Mouse (Mus musculus) MEL (cell line): ENCODE measurements around the gene Gm45808. TPM values are rescaled to one million over a fixed set of nuclear protein-coding genes. Genes with fewer than 3 reads are reported as not detected.

Experiments
- DNase-seq: peaks from one replicate; pipeline ENCODE4 v3.0.0; 2011; ENCODE audit warnings: low read depth, low spot score
- H3K27ac ChIP-seq: 2 replicates; pipeline ENCODE4 v1.5.1; 2012; ENCODE audit warnings: low read depth, mild to moderate bottlenecking, control low read depth, low read length, moderate library complexity; ENCODE audit not compliant: control insufficient read depth
- H3K27me3 ChIP-seq, 2 experiments: fragments of 150-350 bp in 1 of 2; sonication (generic) in 1 of 2; 2 replicates each; pipeline ENCODE4 v1.6.1; 2012; ENCODE audit warnings: low read length in 2 of 2, mild to moderate bottlenecking in 2 of 2, improper control_type of control experiment in 1 of 2, moderate library complexity in 1 of 2; ENCODE audit not compliant: insufficient read depth in 2 of 2, control insufficient read depth in 1 of 2
- H3K36me3 ChIP-seq, 2 experiments: 2 replicates each; pipeline ENCODE4 v1.6.1; 2012 to 2014; ENCODE audit warnings: low read length in 2 of 2, improper control_type of control experiment in 1 of 2, inconsistent platforms in 1 of 2, mild to moderate bottlenecking in 1 of 2; ENCODE audit not compliant: insufficient read depth in 2 of 2, control insufficient read depth in 1 of 2
- H3K4me1 ChIP-seq, 2 experiments: fragments of 150-350 bp in 1 of 2; sonication (generic) in 1 of 2; 2 replicates each; pipeline ENCODE4 v1.6.1; 2012; ENCODE audit warnings: low read length in 2 of 2, improper control_type of control experiment in 1 of 2, mild to moderate bottlenecking in 1 of 2; ENCODE audit not compliant: insufficient read depth in 2 of 2, control insufficient read depth in 1 of 2
- H3K4me3 ChIP-seq, 2 experiments: fragments of 150-350 bp in 1 of 2; sonication (generic) in 1 of 2; 2 replicates each; pipeline ENCODE4 v1.5.1; 2012; ENCODE audit warnings: low read depth in 2 of 2, low read length in 2 of 2, mild to moderate bottlenecking in 2 of 2, moderate library complexity in 2 of 2, control low read depth in 1 of 2, improper control_type of control experiment in 1 of 2; ENCODE audit not compliant: control insufficient read depth in 1 of 2, insufficient read depth in 1 of 2
- H3K79me2 ChIP-seq: 2 replicates; pipeline ENCODE4 v1.6.1; 2012; ENCODE audit warnings: mild to moderate bottlenecking, low read length, moderate library complexity; ENCODE audit not compliant: control insufficient read depth, poor library complexity, insufficient read depth
- H3K9ac ChIP-seq: 2 replicates; pipeline ENCODE4 v1.6.1; 2012; ENCODE audit warnings: low read depth, mild to moderate bottlenecking, control low read depth, low read length, moderate library complexity; ENCODE audit not compliant: control insufficient read depth, poor library complexity, severe bottlenecking
- H3K9me3 ChIP-seq: fragments of 150-350 bp; sonication (generic); replicated peaks from 2 replicates; pipeline ENCODE4 v1.6.1; 2012; ENCODE audit warnings: mild to moderate bottlenecking, low read length, improper control_type of control experiment, moderate library complexity; ENCODE audit not compliant: insufficient read depth
- BHLHE40 ChIP-seq: IDR thresholded peaks from 2 replicates; pipeline ENCODE4 v1.6.1; 2012; ENCODE audit warnings: low read depth, mild to moderate bottlenecking, inconsistent platforms, low read length, improper control_type of control experiment, borderline replicate concordance
- CTCF ChIP-seq, 3 experiments: IDR thresholded peaks in 2 of 3; conservative IDR thresholded peaks in 1 of 3; 2 replicates each; pipeline ENCODE4 v1.5.1; 2011 to 2012; ENCODE audit warnings: low read length in 3 of 3, low read depth in 2 of 3, mild to moderate bottlenecking in 2 of 3, improper control_type of control experiment in 1 of 3, inconsistent platforms in 1 of 3, mixed read lengths in 1 of 3, moderate library complexity in 1 of 3; ENCODE audit not compliant: control insufficient read depth in 1 of 3, insufficient read depth in 1 of 3, poor library complexity in 1 of 3, severe bottlenecking in 1 of 3
- GABPA ChIP-seq: IDR thresholded peaks from 2 replicates; pipeline ENCODE4 v1.6.1; 2012; ENCODE audit warnings: low read depth, mild to moderate bottlenecking, inconsistent platforms, low read length, improper control_type of control experiment, moderate library complexity
- GATA1 ChIP-seq: IDR thresholded peaks from 2 replicates; pipeline ENCODE4 v1.6.1; 2011; ENCODE audit warnings: low read depth, low read length, improper control_type of control experiment
- KAT2A ChIP-seq: conservative IDR thresholded peaks from 2 replicates; pipeline ENCODE4 v1.6.1; 2012; ENCODE audit warnings: low read depth, low read length, improper control_type of control experiment, inconsistent platforms
- MAZ ChIP-seq: IDR thresholded peaks from 2 replicates; pipeline ENCODE4 v1.6.1; 2012; ENCODE audit warnings: low read depth, mild to moderate bottlenecking, inconsistent platforms, low read length, improper control_type of control experiment
- NRF1 ChIP-seq: IDR thresholded peaks from 2 replicates; pipeline ENCODE4 v1.6.1; 2014; ENCODE audit warnings: low read depth, mild to moderate bottlenecking, inconsistent platforms, low read length, improper control_type of control experiment, moderate library complexity; ENCODE audit not compliant: poor library complexity, insufficient read depth, severe bottlenecking
- POLR2A ChIP-seq, 2 experiments: IDR thresholded peaks; 2 replicates each; pipeline ENCODE4 v1.6.1; 2011 to 2012; ENCODE audit warnings: low read length in 2 of 2, mild to moderate bottlenecking in 2 of 2, control low read depth in 1 of 2, improper control_type of control experiment in 1 of 2, low read depth in 1 of 2, moderate library complexity in 1 of 2; ENCODE audit not compliant: control insufficient read depth in 1 of 2, insufficient read depth in 1 of 2, poor library complexity in 1 of 2
- RAD21 ChIP-seq: IDR thresholded peaks from 2 replicates; pipeline ENCODE4 v1.6.1; 2011; ENCODE audit warnings: mild to moderate bottlenecking, low read depth, low read length, improper control_type of control experiment
- SIN3A ChIP-seq: IDR thresholded peaks from 2 replicates; pipeline ENCODE4 v1.6.1; 2012; ENCODE audit warnings: low read length, improper control_type of control experiment, inconsistent platforms
- SMC3 ChIP-seq: IDR thresholded peaks from 2 replicates; pipeline ENCODE4 v1.6.1; 2011; ENCODE audit warnings: low read depth, low read length, improper control_type of control experiment
- UBTF ChIP-seq: IDR thresholded peaks from 2 replicates; pipeline ENCODE4 v1.6.1; 2012; ENCODE audit warnings: low read depth, mild to moderate bottlenecking, inconsistent platforms, low read length, improper control_type of control experiment, moderate library complexity, borderline replicate concordance; ENCODE audit not compliant: insufficient read depth
- USF2 ChIP-seq, 2 experiments: IDR thresholded peaks; 2 replicates each; pipeline ENCODE4 v1.6.1; 2011 to 2012; ENCODE audit warnings: improper control_type of control experiment in 2 of 2, low read length in 2 of 2, borderline replicate concordance in 1 of 2, inconsistent platforms in 1 of 2, low read depth in 1 of 2, mild to moderate bottlenecking in 1 of 2; ENCODE audit not compliant: insufficient read depth in 1 of 2
- ZC3H11A ChIP-seq: IDR thresholded peaks from 2 replicates; pipeline ENCODE4 v1.6.1; 2012; ENCODE audit warnings: low read depth, mild to moderate bottlenecking, inconsistent platforms, low read length, improper control_type of control experiment
- ZMIZ1 ChIP-seq: IDR thresholded peaks from 2 replicates; pipeline ENCODE4 v1.6.1; 2012; ENCODE audit warnings: low read depth, mild to moderate bottlenecking, inconsistent platforms, low read length, improper control_type of control experiment, moderate library complexity
- polyA plus RNA-seq, 2 experiments: library from polyadenylated mRNA; stranded (reverse) in 1 of 2; unstranded in 1 of 2; fragments of >175 nt in 1 of 2; fragments of >200 nt in 1 of 2; gene quantifications; 2 replicates each; pipeline versions ENCODE4 v1.2.1 to v1.2.4; 2012; ENCODE audit warnings: low replicate concordance in 2 of 2, low read depth in 1 of 2; ENCODE audit not compliant: insufficient read length in 2 of 2, insufficient read depth in 1 of 2, missing spikeins in 1 of 2
- total RNA-seq: library from RNA; depleted of rRNA; stranded (reverse); fragments of 300-350 nt; gene quantifications from 2 replicates; pipeline ENCODE4 v1.2.3, GENCODE M21; 2012

Gene Gm45808
- total and polyA plus RNA-seq, 3 experiments = not detected

DNA sequence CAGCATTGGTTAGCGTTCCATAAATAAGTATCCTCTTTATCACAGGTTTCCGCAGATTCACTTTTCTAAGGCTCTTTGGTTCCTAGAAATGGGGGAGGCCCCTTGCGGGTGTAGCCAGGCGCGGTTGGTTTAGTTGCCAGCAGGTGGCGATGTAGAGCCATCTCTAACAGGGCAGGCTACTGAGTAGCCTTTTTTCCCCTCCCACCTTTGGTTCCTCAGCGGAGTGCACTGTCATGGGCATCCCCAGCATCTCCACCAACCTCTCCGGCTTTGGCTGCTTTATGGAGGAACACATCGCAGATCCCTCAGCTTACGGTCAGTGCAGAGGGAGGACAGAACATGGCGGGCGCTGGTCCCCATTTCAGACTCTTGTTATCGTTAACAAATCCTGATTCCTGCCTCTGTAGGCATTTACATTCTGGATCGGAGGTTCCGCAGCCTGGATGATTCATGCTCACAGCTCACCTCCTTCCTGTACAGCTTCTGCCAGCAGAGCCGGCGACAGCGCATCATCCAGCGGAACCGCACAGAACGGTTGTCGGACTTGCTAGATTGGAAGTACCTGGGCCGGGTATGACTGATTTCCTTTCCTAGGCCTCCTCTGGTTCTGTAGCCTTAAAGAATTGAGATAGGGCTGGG is 35.1 kb downstream of the Gm45808 start:
- H3K4me1 ChIP-seq = 0 out of 4 replicates have a peak, but pooled peaks cover 0 to under 1% of the 10 kb centered on the region in 2 experiments
- H3K36me3 ChIP-seq = peaks cover 0 to 3% of the 10 kb centered on the region in 2 experiments; a peak in 1 of 4 replicates
- no peaks in the 10 kb centered on the region for H3K9me3 ChIP-seq
- DNase-seq = peak; percentile 85
- no peak overlapping the region for H3K27ac ChIP-seq
- H3K79me2 ChIP-seq = no peaks in the 10 kb centered on the region
- H3K4me3 ChIP-seq = no peak overlapping the region
- TF ChIP-seq GABPA = no peak
- 0 out of 2 replicates have a peak, but pooled peaks have one; percentile 50 for TF ChIP-seq MAZ
- peak; percentile 91 for TF ChIP-seq SMC3
- peak; percentile 70 for TF ChIP-seq RAD21
- peak; percentile 30; the same call in 1 of the 2 replicates for TF ChIP-seq SIN3A
- TF ChIP-seq NRF1 = no peak
- peak; percentile 70 for TF ChIP-seq ZC3H11A
- peak; percentile 90 to 92 (median 91) for TF ChIP-seq CTCF (IDR thresholded peaks at IDR 0.05 in 2 of 3, conservative IDR thresholded peaks at IDR 0.05 in 1 of 3; ENCODE audit: control insufficient read depth in 1 of 3, insufficient read depth in 1 of 3, low read depth in 2 of 3, low read length in 3 of 3, poor library complexity in 1 of 3, severe bottlenecking in 1 of 3)
- TF ChIP-seq BHLHE40 = no peak
- TF ChIP-seq, all 39 proteins: peak for 6
- Histone ChIP-seq H3K27me3 (no peaks in the 10 kb centered on the region), H3K9ac (no peak overlapping the region)

DNA sequence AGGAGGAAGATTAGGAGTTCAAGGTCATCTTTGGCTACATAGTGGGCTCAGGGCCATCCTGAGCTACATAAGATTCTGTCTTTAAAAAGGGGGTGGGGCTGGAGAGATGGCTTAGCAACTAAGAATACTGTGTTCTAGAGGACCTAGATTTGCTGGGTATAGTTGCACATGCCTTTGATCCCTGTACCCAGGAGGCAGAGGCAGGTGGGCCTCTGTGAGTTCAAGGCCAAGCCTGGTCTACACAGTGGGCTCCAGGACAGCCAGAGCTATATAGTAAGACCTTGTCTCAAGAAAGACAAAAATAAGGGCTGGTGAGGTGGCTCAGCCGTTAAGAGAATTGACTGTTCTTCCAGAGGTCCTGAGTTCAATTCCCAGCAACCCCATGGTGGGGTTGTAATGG is 36.6 kb downstream of the Gm45808 start:
- peaks cover 0 to 3% of the 10 kb centered on the region in 2 experiments; a peak in 1 of 4 replicates for H3K36me3 ChIP-seq
- DNase-seq = no peak
- H3K79me2 ChIP-seq = no peaks in the 10 kb centered on the region
- H3K27ac ChIP-seq = no peak overlapping the region
- H3K9ac ChIP-seq = no peak overlapping the region
- H3K27me3 ChIP-seq = no peaks in the 10 kb centered on the region
- H3K4me3 ChIP-seq = no peak overlapping the region
- H3K9me3 ChIP-seq = no peaks in the 10 kb centered on the region
- no peak for TF ChIP-seq ZMIZ1
- no peak for TF ChIP-seq GATA1
- no peak for TF ChIP-seq POLR2A (IDR thresholded peaks at IDR 0.05; ENCODE audit: control insufficient read depth in 1 of 2, insufficient read depth in 1 of 2, low read depth in 1 of 2, low read length in 2 of 2, poor library complexity in 1 of 2)
- no peak for TF ChIP-seq UBTF
- no peak for TF ChIP-seq KAT2A
- TF ChIP-seq NRF1 = no peak
- no peak for TF ChIP-seq USF2 (IDR thresholded peaks at IDR 0.05; ENCODE audit: borderline replicate concordance in 1 of 2, insufficient read depth in 1 of 2, low read depth in 1 of 2, low read length in 2 of 2)
- TF ChIP-seq ZC3H11A = no peak
- TF ChIP-seq CTCF (IDR thresholded peaks at IDR 0.05 in 2 of 3, conservative IDR thresholded peaks at IDR 0.05 in 1 of 3; ENCODE audit: control insufficient read depth in 1 of 3, insufficient read depth in 1 of 3, low read depth in 2 of 3, low read length in 3 of 3, poor library complexity in 1 of 3, severe bottlenecking in 1 of 3) = no peak
- H3K4me1 ChIP-seq = no peaks in the 10 kb centered on the region
